9 mouse cellular contexts compared by ENCODE assay signal in the genomic region with DNA sequence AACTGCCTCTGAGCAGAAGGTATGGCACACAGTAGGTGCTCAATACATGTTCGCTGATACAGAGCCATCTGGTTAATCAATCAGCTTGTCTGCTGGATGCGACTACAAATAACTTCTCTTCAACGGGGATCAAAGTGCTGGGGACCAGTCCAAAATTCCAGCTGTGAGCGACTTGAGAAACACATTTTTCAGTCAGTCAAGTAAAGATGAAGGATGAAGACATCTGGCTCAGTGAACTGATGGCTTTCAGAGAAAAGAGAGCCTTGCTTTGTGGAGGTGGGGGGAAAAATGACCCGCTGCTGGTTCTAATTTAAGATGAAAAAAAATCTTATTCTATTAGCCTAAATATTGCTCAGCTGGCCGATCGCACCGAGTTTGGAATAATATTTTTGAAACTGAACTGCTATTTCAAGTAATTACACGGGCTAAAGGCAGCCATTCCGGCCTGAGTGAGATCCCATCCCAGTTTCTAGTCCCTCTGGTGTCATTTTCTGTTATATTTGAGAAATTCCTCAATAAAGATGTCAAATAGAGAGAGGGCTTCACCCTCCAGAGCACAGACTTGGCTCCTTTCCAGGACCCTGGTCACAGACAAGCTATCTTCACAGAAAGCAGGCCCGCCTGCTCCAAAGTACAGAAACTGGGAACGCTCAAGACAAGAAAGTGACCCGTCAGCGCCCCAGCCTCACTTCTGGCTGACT. TPM values are rescaled to one million over a fixed set of nuclear protein-coding genes. Genes with fewer than 3 reads are reported as not detected.
DNase-seq lines count a peak whose midpoint lies in the region; ATAC-seq and TF ChIP-seq lines count a peak whose summit lies in the region.
"Had no signal": no experiment of that assay in that cellular context is flagged by ENCODE, and none has a peak within 500 bp of the region (broad histone marks: within the 10 kb centered on the region; RNA-seq: fewer than 3 reads in every experiment).

No protein-coding gene starts in this region.

- H3K27me3 ChIP-seq in heart, embryonic 11.5 days (ENCODE audit: control insufficient read depth, insufficient read depth, low read length), result 0 out of 2 replicates have a peak, but pooled peaks cover 3% of the 10 kb centered on the region
- peaks cover 21% of the 10 kb centered on the region for H3K27me3 ChIP-seq in midbrain, embryonic 13.5 days
- no peaks in the 10 kb centered on the region for H3K27me3 ChIP-seq in midbrain, embryonic 16.5 days (ENCODE audit: control insufficient read depth, insufficient read depth, low read depth, low read length)
- no peaks in the 10 kb centered on the region for H3K27me3 ChIP-seq in kidney, postnatal 0 days (ENCODE audit: insufficient read depth, low read length)
- H3K27me3 ChIP-seq in stomach, embryonic 16.5 days (ENCODE audit: control insufficient read depth, insufficient read depth, low read length), result no peaks in the 10 kb centered on the region

- H3K9ac ChIP-seq in heart, embryonic 11.5 days (ENCODE audit: low read depth, low read length), result peak overlapping the region; percentile 28; the same call in 1 of the 2 replicates
- H3K9ac ChIP-seq in midbrain, embryonic 13.5 days (replicated peaks), result 0 out of 2 replicates have a peak overlapping the region, but pooled peaks have one; percentile 26
- H3K9ac ChIP-seq in midbrain, embryonic 16.5 days (ENCODE audit: low read depth, low read length), result no peak overlapping the region
- H3K9ac ChIP-seq in kidney, postnatal 0 days (ENCODE audit: low read depth, low read length), result no peak overlapping the region
- H3K9ac ChIP-seq in stomach, embryonic 16.5 days (ENCODE audit: low read length), result no peak overlapping the region

- H3K4me2 ChIP-seq in heart, embryonic 11.5 days, result no peak overlapping the region; the same call in 1 of the 2 replicates
- H3K4me2 ChIP-seq in midbrain, embryonic 13.5 days (replicated peaks), result no peak overlapping the region
- H3K4me2 ChIP-seq in midbrain, embryonic 16.5 days (ENCODE audit: low read length), result no peak overlapping the region
- H3K4me2 ChIP-seq in kidney, postnatal 0 days (ENCODE audit: low read length), result no peak overlapping the region
- no peak overlapping the region for H3K4me2 ChIP-seq in stomach, embryonic 16.5 days (ENCODE audit: low read depth, low read length)

- no peak for ATAC-seq in heart, embryonic 11.5 days (replicated peaks; ENCODE audit: insufficient number of reproducible peaks, low FRiP score, low TSS enrichment)
- ATAC-seq in midbrain, embryonic 13.5 days, result no peak
- no peak for ATAC-seq in midbrain, embryonic 16.5 days
- no peak for ATAC-seq in kidney, postnatal 0 days (replicated peaks; ENCODE audit: low FRiP score, low read depth)
- no peak for ATAC-seq in stomach, embryonic 16.5 days (ENCODE audit: insufficient read depth, low FRiP score)

- peak overlapping the region; percentile 73; the same call in 1 of the 2 replicates for H3K27ac ChIP-seq in heart, embryonic 11.5 days (ENCODE audit: low read depth, low read length)
- H3K27ac ChIP-seq in midbrain, embryonic 13.5 days, result no peak overlapping the region
- no peak overlapping the region for H3K27ac ChIP-seq in midbrain, embryonic 16.5 days (ENCODE audit: low read length)
- H3K27ac ChIP-seq in kidney, postnatal 0 days, result no peak overlapping the region
- H3K27ac ChIP-seq in stomach, embryonic 16.5 days (ENCODE audit: low read length), result peak overlapping the region; percentile 53; the same call in 1 of the 2 replicates

- H3K4me1 ChIP-seq in heart, embryonic 11.5 days (ENCODE audit: control insufficient read depth, insufficient read depth, low read length), result peaks cover 31% of the 10 kb centered on the region
- peaks cover 46% of the 10 kb centered on the region for H3K4me1 ChIP-seq in midbrain, embryonic 13.5 days (replicated peaks)
- H3K4me1 ChIP-seq in midbrain, embryonic 16.5 days (ENCODE audit: control insufficient read depth, insufficient read depth, low read length), result peaks cover 12% of the 10 kb centered on the region
- 0 out of 2 replicates have a peak, but pooled peaks cover 16% of the 10 kb centered on the region for H3K4me1 ChIP-seq in kidney, postnatal 0 days (replicated peaks; ENCODE audit: insufficient read depth, low read length)
- peaks cover 20% of the 10 kb centered on the region for H3K4me1 ChIP-seq in stomach, embryonic 16.5 days (ENCODE audit: control insufficient read depth, insufficient read depth, low read length)

- no peaks in the 10 kb centered on the region for H3K36me3 ChIP-seq in heart, embryonic 11.5 days (ENCODE audit: control insufficient read depth, insufficient read depth, low read length)
- no peaks in the 10 kb centered on the region for H3K36me3 ChIP-seq in midbrain, embryonic 13.5 days
- H3K36me3 ChIP-seq in midbrain, embryonic 16.5 days (ENCODE audit: control insufficient read depth, insufficient read depth, low read length), result no peaks in the 10 kb centered on the region
- H3K36me3 ChIP-seq in kidney, postnatal 0 days (ENCODE audit: insufficient read depth, low read length), result no peaks in the 10 kb centered on the region
- no peaks in the 10 kb centered on the region for H3K36me3 ChIP-seq in stomach, embryonic 16.5 days (ENCODE audit: control insufficient read depth, insufficient read depth, low read length)

- no peak overlapping the region for H3K4me3 ChIP-seq in heart, embryonic 11.5 days (ENCODE audit: low read depth, low read length)
- no peak overlapping the region for H3K4me3 ChIP-seq in midbrain, embryonic 13.5 days (replicated peaks)
- no peak overlapping the region for H3K4me3 ChIP-seq in midbrain, embryonic 16.5 days (ENCODE audit: low read depth, low read length)
- H3K4me3 ChIP-seq in kidney, postnatal 0 days (replicated peaks; ENCODE audit: low read depth, low read length), result no peak overlapping the region
- no peak overlapping the region for H3K4me3 ChIP-seq in stomach, embryonic 16.5 days (replicated peaks; ENCODE audit: low read length)

- 49% methylated on average over 14 of the region's 14 CpGs for WGBS in heart, embryonic 11.5 days (ENCODE audit: insufficient replicate concordance)
- WGBS in midbrain, embryonic 13.5 days, result 67% methylated on average over 14 of the region's 14 CpGs
- WGBS in midbrain, embryonic 16.5 days, result 52% methylated on average over 14 of the region's 14 CpGs
- 33% methylated on average over 14 of the region's 14 CpGs for WGBS in kidney, postnatal 0 days
- 34% methylated on average over 14 of the region's 14 CpGs for WGBS in stomach, embryonic 16.5 days

- no peak for TF ChIP-seq CTCF in kidney, postnatal 0 days (IDR thresholded peaks at IDR 0.05; ENCODE audit: low read depth)

- H3K9me3 ChIP-seq in heart, embryonic 11.5 days (replicated peaks; ENCODE audit: control insufficient read depth, low read length), result no peaks in the 10 kb centered on the region
- no peaks in the 10 kb centered on the region for H3K9me3 ChIP-seq in midbrain, embryonic 13.5 days
- H3K9me3 ChIP-seq in midbrain, embryonic 16.5 days (replicated peaks; ENCODE audit: control insufficient read depth, low read length, poor library complexity, severe bottlenecking), result no peaks in the 10 kb centered on the region
- H3K9me3 ChIP-seq in kidney, postnatal 0 days (replicated peaks; ENCODE audit: low read length), result no peaks in the 10 kb centered on the region
- no peaks in the 10 kb centered on the region for H3K9me3 ChIP-seq in stomach, embryonic 16.5 days (replicated peaks; ENCODE audit: control insufficient read depth, low read length)

- DNase-seq in heart, adult 18-20 months, result no peak
- peak; percentile 73 for DNase-seq in kidney, postnatal 0 days (ENCODE audit: low spot score)
- no peak for DNase-seq in thymus, postnatal 36 days
- no peak for DNase-seq in layer of hippocampus, postnatal 10 days (ENCODE audit: low spot score in 2 of 2)
- DNase-seq: cerebellum, adult 9-11 months had no signal

RNA-seq across cellular contexts. Expression of a gene that starts 28.0 kb away (rescaled TPM):
- 9.3 and 10.2 TPM in 2 replicates for polyA plus RNA-seq in heart, embryonic 11.5 days (2014; fragmentation: Nextera tagmentation; extraction: Ambion mirVana)
- total RNA-seq in heart, adult 18-20 months (2021), result under 1 TPM; 0.62 to 0.72 TPM
- 15.5 and 16.7 TPM in 2 replicates for polyA plus RNA-seq in midbrain, embryonic 13.5 days (2015; fragmentation: Nextera tagmentation; extraction: Ambion mirVana)
- 8.7 and 12.2 TPM in 2 replicates for polyA plus RNA-seq in midbrain, embryonic 16.5 days (2015; fragmentation: Nextera tagmentation; extraction: Ambion mirVana)
- 3.0 and 3.3 TPM in 2 replicates for polyA plus RNA-seq in kidney, postnatal 0 days (2015; fragmentation: Nextera tagmentation; extraction: Ambion mirVana)
- polyA plus RNA-seq in stomach, embryonic 16.5 days (2015; fragmentation: Nextera tagmentation; extraction: Ambion mirVana), result 12.9 and 14.3 TPM in 2 replicates
- total RNA-seq in layer of hippocampus, postnatal 10 days (2021), result 10 to 100 TPM; 14.8 to 17.6 TPM

Comparison
In these comparisons a context has a peak if more than half of its experiments do, and no peak if none do; other contexts are left out.
1. H3K9ac ChIP-seq: peak in heart, embryonic 11.5 days (single experiment) and midbrain, embryonic 13.5 days (single experiment); none in midbrain, embryonic 16.5 days (single experiment), kidney, postnatal 0 days (single experiment) and stomach, embryonic 16.5 days (single experiment).
2. H3K27ac ChIP-seq: peak in heart, embryonic 11.5 days (single experiment) and stomach, embryonic 16.5 days (single experiment); none in midbrain, embryonic 13.5 days (single experiment), midbrain, embryonic 16.5 days (single experiment) and kidney, postnatal 0 days (single experiment).